Mouse (Mus musculus): ENCODE results near the gene Zbtb24.
"Not testable (repeated sequence)": the region's sequence is repeated elsewhere in the genome, so short reads cannot be mapped to it uniquely, and the experiment has no call there.

Gene Zbtb24

GRCm38 (mm10) chr10:41450137-41450670 lies at the start of gene Zbtb24:
Gene Zbtb24, plus strand, starts transcription at chr10:41450383.
- DNase-seq = peak; percentile 98

DNA sequence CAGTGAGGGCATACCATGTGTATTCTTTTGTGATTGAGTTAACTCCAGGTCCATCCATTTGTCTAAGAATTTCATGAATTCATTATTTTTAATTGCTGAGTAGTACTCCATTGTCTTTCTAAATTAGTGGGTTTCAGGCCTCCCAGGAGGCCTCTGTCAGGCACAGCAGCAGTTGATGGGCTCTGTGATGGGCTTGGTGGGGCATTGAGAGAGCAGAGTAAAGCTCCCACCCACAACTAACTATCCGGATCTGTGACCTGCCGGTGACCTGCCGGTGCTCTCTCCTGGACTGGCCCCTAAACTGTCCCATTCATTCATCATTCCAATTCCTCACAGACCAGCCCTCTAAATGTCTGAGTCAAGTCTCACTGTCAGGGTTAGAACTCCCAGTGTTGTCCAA lies 49.1 kb upstream of the Zbtb24 start:
- DNase-seq = no peak

DNA sequence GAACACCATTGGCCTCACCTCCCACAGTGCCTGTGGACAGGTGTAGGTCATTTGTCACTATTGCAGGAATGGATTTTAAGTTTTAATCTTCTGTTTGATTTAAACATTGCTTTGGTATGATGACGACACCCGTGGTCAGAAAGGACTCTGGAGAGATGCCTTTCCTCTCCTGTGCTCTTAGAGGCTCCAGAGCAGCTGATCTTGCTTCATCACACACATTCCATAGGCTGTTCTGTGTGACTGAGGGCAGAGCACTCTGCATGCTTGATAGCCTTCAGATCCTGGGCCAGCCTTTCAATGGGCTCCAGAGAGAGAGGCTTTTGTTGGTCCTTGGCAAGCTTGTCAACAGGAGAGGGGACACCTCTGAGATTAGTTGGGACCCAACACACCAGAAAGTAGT lies 46.8 kb upstream of the Zbtb24 start:
- no peak for DNase-seq

DNA sequence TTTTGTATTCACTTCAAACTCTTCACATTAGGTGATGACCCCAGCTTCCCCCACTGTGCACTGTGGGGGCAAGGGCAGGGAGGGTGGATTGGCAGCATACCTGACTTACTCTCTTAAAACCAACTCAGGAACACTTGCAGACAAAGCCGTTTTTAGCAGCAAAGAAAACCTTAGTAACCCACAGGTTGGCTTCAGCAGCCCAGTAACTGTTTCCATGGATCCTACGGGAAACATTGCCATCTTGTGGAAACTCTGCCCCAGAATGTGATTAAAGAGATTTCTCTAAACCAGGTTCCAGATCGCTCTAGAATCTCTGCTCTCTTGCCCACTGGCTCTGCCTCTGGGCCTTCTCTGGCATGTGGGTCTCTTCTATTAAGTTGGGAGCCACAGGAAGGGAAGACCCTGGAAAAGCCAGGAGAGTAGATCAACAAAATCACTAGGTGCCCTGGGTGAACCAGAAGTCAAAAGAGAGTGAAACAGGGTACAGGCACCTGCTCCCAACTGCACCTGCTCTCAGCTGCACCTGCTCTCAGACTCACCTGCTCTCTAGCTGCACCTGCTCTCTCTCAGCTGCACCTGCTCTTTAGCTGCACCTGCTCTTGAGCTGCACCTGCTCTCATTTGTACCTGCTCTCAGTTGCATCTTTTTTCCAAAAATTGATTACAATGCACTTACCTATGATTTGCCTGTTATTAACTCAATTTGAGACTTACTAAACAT lies 46.1 kb upstream of the Zbtb24 start:
- DNase-seq = no peak

DNA sequence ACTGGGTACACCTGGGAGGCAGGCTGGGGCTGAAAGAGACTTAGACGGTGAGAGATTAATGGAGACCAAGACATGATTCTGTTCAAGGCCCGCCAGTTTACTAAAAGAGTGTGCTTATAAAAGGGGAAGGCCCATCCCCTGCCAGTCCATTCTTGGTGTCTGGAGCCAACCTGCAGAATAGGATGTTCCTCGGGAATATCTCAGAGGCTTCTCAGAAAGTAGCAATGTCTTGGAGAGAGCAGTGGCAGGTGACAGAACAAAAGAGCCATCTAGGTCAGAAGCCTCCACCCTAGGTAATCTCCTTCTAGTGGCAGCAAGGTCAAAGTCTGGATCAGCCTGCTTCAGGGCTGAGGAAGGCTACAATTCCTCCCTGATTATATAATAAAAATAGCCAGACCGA lies 40.0 kb upstream of the Zbtb24 start:
- DNase-seq = not testable (repeated sequence)

DNA sequence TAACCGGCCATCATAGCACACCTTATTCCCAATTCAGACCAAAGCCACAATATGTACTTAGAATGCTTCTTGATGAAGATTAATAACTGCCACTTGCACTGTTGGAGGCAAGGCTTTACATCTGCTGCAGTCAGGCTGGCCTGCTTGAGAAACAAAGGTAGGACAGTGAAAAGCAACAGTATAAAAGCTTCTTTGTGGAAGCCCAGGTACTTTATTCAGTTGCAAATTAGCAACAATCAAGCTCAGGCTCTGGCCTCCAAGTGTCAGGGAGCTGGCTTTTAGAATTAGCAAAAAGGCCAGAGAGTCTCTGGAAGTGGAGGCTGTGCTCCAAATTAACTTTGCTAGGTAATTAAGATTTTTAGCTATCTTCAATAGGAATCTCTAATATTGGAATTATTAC lies 39.4 kb upstream of the Zbtb24 start:
- not testable (repeated sequence) for DNase-seq

DNA sequence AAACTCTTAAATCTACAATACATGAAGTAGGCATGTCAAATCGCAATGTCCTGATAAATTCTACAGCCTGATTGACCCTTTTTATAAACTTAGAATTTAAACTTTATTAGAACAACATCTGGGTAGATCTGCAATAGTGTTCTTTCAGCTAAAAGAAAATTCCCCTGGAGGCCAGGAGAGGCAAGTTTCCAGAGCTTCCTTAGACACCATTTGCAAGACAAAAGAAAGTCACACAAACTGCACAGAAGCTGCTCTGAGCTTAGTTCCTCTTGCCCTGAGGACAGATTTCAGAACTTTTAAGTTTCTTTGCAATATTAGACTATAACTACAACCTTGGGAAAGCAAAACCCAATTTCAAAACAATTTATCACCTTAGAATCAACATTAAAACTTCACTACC lies 36.7 kb upstream of the Zbtb24 start:
- not testable (repeated sequence) for DNase-seq

DNA sequence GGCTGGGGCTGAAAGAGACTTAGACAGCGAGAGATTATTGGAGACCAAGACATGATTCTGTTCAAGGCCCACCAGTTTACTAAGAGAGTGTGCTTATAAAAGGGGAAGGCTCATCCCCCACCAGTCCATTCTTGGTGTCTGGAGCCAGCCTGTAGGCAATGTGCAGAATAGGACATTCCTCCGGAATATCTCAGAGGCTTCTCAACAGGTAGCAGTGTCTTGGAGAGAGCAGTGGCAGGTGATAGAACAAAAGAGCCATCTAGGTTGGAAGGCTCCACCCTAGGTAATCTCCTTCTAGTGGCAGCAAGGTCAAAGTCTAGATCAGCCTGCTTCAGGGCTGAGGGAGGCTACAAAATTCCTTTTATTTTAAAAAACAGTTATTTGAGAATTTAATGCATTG lies 34.8 kb upstream of the Zbtb24 start:
- not testable (repeated sequence) for DNase-seq

- no peak for DNase-seq
Measured at GRCm38 (mm10) chr10:41420496-41421200, 29.5 kb upstream of the Zbtb24 start.

DNA sequence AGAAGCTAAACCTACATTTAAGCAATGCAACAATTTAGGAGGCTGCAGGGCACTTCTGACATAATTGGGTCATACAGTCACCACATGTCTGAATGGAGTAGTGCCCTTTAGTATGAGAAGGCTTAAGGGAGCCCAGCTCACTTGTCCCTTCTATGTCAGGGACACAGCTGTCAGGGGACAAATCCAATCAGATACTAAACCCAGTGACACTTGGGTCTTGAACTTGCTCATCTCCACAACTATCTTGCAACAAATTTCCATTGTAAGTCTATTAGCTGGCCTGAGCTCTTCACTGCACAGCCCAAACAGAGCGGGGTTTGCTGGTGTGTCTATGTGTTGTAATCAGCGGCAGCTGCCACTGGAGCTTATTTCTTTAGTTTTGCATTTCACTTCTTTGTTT lies 26.5 kb upstream of the Zbtb24 start:
- DNase-seq = no peak

- no peak for DNase-seq
Measured at GRCm38 (mm10) chr10:41426368-41426767, 23.8 kb upstream of the Zbtb24 start.

DNA sequence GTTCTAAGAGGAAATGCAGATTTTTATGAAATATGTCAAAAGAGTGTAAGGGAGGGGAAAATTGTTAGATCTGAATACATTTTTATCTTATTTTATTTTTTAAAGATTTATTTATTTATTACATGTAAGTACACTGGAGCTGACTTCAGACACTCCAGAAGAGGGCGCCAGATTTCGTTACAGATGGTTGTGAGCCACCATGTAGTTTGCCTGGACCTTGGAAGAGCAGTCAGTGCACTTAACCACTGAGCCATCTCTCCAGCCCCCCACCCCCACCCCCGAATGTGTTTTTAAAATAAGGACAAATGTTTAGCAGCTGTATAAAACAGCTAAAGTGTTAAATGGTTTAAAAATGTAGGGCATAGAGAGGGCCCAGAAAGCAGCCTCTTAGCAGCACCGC lies 15.6 kb upstream of the Zbtb24 start:
- DNase-seq = peak; percentile 71

DNA sequence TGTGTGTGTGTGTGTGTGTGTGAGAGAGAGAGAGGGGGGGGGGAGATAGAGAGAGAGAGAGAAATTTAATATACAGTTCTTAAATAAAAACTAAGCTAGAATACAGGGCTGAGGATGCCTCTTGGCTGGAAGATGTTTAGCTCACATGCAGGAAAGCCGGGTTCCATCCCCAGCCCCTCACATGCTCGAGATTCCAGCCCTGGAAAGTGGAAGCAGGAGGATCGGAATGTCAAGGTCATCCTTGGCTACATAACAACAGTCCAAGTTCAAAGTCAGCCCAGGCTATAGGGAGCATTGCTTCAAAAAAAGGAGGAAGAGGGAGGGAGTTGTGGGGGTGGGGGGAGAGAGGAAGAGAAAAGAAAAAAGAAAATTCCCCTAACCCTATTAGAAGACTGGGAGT lies 15.0 kb upstream of the Zbtb24 start:
- DNase-seq = no peak

GRCm38 (mm10) chr10:41448216-41448615 lies 2.0 kb upstream of the Zbtb24 start:
- DNase-seq = no peak

DNA sequence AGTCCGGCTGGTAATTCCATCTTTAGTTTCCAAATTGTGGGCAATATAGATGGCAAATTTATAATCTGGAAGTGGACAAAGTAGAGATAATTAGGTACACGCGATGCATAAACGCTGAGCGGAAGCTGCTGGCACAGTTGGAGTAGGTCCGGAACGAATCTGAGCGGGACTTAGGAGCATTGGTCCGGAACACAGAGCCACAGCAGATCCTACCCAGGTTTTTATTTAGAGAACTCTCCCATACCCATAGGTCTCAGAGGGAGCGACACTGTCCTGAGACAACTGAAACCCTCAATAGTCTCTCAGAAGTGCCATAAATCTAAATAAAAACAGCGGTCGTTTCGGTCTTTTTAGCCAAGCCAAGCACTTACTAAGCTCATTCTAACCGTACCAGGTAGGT lies 499 bp upstream of the Zbtb24 start:
- peak; percentile 34 for DNase-seq

DNA sequence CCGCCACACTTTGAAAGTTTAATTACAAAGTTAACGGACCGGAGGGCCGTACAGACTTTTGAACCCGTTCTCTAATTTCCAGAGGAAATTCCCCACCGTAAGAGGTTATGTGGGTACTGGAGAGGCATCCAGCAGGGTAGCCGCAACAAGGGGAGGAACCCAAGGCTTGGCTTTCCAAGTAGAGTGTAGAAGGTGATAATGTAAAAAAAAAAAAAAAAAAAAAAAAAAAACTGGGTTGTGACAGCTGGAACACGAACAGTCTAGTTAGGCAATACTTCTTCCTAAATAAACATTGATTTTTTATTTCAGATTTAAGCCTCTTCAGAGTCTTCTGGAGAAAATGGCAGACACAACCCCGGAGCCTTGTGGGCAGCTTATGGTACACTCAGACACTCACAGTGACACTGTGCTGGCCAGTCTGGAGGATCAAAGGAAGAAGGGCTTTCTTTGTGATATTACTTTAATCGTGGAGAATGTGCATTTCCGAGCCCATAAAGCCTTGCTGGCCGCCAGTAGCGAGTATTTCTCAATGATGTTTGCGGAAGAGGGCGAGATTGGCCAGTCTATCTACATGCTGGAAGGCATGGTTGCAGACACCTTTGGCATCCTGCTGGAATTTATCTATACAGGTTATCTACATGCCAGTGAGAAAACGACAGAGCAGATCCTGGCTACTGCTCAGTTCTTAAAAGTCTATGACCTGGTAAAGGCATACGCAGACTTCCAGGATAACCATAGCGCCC lies 768 bp downstream of the Zbtb24 start:
- no peak for DNase-seq

DNA sequence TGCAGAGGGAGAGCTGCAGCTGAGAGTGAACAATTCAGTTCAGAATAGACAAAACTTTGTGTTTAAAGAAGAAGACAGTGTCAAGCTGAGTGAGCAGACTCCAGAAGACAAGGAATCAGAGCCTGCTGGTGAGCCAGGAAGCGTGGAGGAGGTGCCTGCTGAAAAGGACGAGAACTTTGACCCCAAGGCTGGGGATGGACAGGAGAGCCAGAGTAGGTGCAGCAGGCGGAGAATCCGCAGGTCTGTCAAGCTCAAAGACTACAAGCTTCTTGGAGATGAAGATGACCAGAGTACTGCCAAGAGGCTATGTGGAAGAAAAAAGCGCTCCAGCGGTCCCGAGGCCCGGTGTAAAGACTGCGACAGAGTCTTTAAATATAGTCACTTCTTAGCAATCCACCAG lies 1.5 kb downstream of the Zbtb24 start:
- DNase-seq = no peak

DNA sequence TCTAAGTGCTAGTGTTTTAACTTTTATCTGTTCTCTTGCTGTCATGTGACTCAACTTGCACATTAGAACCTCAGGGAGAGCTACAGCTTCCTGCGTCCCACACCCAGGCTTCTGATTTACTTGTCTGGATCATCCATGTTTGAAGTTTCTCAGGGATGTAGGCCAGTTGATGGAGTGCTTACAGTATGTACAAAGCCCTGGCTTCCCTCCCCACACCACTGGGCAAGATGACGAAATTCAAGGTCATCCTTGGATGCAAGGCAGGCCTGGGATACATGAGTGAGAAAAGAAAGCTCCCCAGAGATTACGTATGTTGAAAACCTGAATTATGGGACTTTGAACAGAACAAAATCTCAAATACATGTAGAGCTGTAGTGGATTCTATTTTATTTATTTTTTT lies 2.6 kb downstream of the Zbtb24 start:
- DNase-seq = no peak

DNA sequence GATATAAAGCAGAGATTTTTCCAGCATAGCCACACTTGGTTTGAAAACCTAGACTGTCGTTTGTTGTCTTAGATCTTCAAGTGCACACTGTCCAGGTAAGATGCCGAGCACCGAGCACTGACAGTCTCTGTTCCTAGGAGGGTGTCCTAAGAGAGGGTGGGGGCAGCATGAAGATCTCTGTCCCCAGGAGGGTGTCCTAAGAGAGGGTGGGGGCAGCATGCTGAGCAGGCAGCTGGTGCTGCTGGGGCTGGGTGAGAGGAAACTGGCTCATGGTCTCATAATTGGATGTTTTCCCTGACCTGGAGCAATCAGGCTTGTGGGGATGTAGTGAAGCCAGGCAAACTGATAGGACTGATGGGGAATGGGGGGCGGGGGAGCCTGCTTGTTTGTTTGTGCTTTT lies 9.8 kb downstream of the Zbtb24 start:
- no peak for DNase-seq

- DNase-seq = no peak
Measured at GRCm38 (mm10) chr10:41460501-41460900, 10.3 kb downstream of the Zbtb24 start.

GRCm38 (mm10) chr10:41461057-41461722 lies 11.0 kb downstream of the Zbtb24 start:
- DNase-seq = no peak

- no peak for DNase-seq
Measured at GRCm38 (mm10) chr10:41464401-41464955, 14.3 kb downstream of the Zbtb24 start.

- DNase-seq = no peak
Measured at GRCm38 (mm10) chr10:41467325-41467724, 17.1 kb downstream of the Zbtb24 start.

Data from thymus, postnatal 14 days (tissue).